Mouse (Mus musculus): ENCODE data around the gene Slc22a12. TPM values are rescaled to one million over a fixed set of nuclear protein-coding genes. Genes with fewer than 3 reads are reported as not detected.

The Slc22a12 gene
- not detected in 2 replicates for polyA plus RNA-seq (2012; rRNA removed)

GRCm38 (mm10) chr19:6542367-6543034, at the start of gene Slc22a12:
TSS of gene Slc22a12 (minus strand) at chr19:6543032.

Other genes with a start within 250 kb of the Slc22a12 start
- 2.0 TPM in 2 replicates for gene Cdc42bpg, start 236.6 kb downstream of the Slc22a12 start, polyA plus RNA-seq (2012; rRNA removed)
- 16.2 and 19.2 TPM in 2 replicates for gene Men1, start 208.1 kb downstream of the Slc22a12 start, polyA plus RNA-seq (2012; rRNA removed)
- 13.7 and 16.5 TPM in 2 replicates for gene Map4k2, start 201.9 kb downstream of the Slc22a12 start, polyA plus RNA-seq (2012; rRNA removed)
- gene Sf1, start 179.3 kb downstream of the Slc22a12 start, polyA plus RNA-seq (2012; rRNA removed), result 48.0 and 61.2 TPM in 2 replicates
- 1.5 and 1.7 TPM in 2 replicates for gene Pygm, start 158.6 kb downstream of the Slc22a12 start, polyA plus RNA-seq (2012; rRNA removed)
- 69.5 and 79.2 TPM in 2 replicates for gene Rasgrp2, start 143.7 kb downstream of the Slc22a12 start, polyA plus RNA-seq (2012; rRNA removed)
- 0.31 and 0.40 TPM in 2 replicates for gene Nrxn2, start 124.3 kb downstream of the Slc22a12 start, polyA plus RNA-seq (2012; rRNA removed)

All from liver, embryonic 14 days (tissue).